Mouse (Mus musculus) c-Kit-positive CD71-positive TER-119-negative erythroid progenitor cells, embryonic 14.5 days (primary cell): ENCODE data around the gene Armc9.

Experiments
- DNase-seq: peaks from one replicate; pipeline ENCODE4 v3.0.0-alpha.2; 2013; ENCODE audit warnings: low read depth

The Armc9 gene

GRCm38 (mm10) chr1:86281781-86282536, 127.4 kb downstream of the Armc9 start:
- no peak for DNase-seq

GRCm38 (mm10) chr1:86284101-86284500, 129.5 kb downstream of the Armc9 start:
- no peak for DNase-seq

- no peak for DNase-seq
These were observed 130.7 kb downstream of the Armc9 start for GRCm38 (mm10) chr1:86285295-86285694.

GRCm38 (mm10) chr1:86287473-86287872, 132.9 kb downstream of the Armc9 start:
- no peak for DNase-seq

- DNase-seq = no peak
These were observed 135.9 kb downstream of the Armc9 start for GRCm38 (mm10) chr1:86290452-86290851.

GRCm38 (mm10) chr1:86293091-86293490, 138.5 kb downstream of the Armc9 start:
- no peak for DNase-seq

GRCm38 (mm10) chr1:86293868-86294267, 139.3 kb downstream of the Armc9 start:
- DNase-seq = no peak

- no peak for DNase-seq
These were observed 139.9 kb downstream of the Armc9 start for GRCm38 (mm10) chr1:86294472-86294871.

GRCm38 (mm10) chr1:86300093-86300492, 145.5 kb downstream of the Armc9 start:
- DNase-seq = no peak

- DNase-seq = no peak
These were observed 146.2 kb downstream of the Armc9 start for GRCm38 (mm10) chr1:86300731-86301130.

GRCm38 (mm10) chr1:86301221-86302091, 146.9 kb downstream of the Armc9 start:
- DNase-seq = peak; percentile 46

- no peak for DNase-seq
These were observed 148.0 kb downstream of the Armc9 start, which contains the start of gene B3gnt7 for GRCm38 (mm10) chr1:86302532-86302931. Gene B3gnt7, plus strand, starts transcription at chr1:86302832.

GRCm38 (mm10) chr1:86303063-86303872, 148.7 kb downstream of the Armc9 start:
- peak; percentile 58 for DNase-seq

GRCm38 (mm10) chr1:86303873-86304250, 149.3 kb downstream of the Armc9 start:
- no peak for DNase-seq

- no peak for DNase-seq
These were observed 152.1 kb downstream of the Armc9 start for GRCm38 (mm10) chr1:86306686-86307085.

GRCm38 (mm10) chr1:86307177-86307762, 152.7 kb downstream of the Armc9 start:
- no peak for DNase-seq

- no peak for DNase-seq
These were observed 153.5 kb downstream of the Armc9 start for GRCm38 (mm10) chr1:86307871-86308641.

GRCm38 (mm10) chr1:86309270-86309833, 154.8 kb downstream of the Armc9 start:
- DNase-seq = no peak

- no peak for DNase-seq
These were observed 156.1 kb downstream of the Armc9 start for GRCm38 (mm10) chr1:86310536-86311310.

- no peak for DNase-seq
These were observed 157.0 kb downstream of the Armc9 start for GRCm38 (mm10) chr1:86311467-86312005.
